Mouse (Mus musculus) myocyte (in vitro differentiated cells): ENCODE measurements at regions not wholly inside any gene's neighbourhood (a gene's known extent, or its start where the extent isn't known, plus 50 kb on each side); places are given as distances from the start of the nearest gene placed in this dataset.

Experiments used
- MAX ChIP-seq: IDR thresholded peaks from one replicate; pipeline ENCODE4 v1.6.1; 2011; ENCODE audit warnings: low read depth, mild to moderate bottlenecking, control low read depth
- POLR2A ChIP-seq: IDR thresholded peaks from one replicate; pipeline ENCODE4 v1.6.1; 2011; ENCODE audit warnings: low read depth, mild to moderate bottlenecking, control low read depth, moderate library complexity; ENCODE audit not compliant: insufficient read length
- USF1 ChIP-seq: IDR thresholded peaks from one replicate; pipeline ENCODE4 v1.6.1; 2011; ENCODE audit warnings: low read depth, mild to moderate bottlenecking, control low read depth, moderate library complexity

DNA sequence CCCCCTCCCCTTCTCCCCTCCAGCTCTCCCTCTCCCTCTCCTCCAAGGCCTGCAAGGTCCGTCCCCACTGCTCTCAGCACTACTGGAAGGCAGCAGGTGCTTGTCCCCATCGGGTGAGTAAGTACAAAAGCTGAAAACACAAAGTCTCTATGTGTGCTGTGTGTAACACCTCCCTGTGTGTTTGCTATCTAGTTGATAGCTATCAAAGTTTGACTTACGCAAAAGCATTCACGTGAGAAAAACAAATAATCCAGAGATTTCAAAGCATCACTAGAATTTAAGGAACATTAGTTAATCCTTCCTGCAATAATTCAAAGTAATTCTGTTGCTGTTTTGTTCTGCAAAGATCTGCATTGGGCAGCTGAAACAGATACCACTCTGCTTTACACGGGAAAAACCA is 156.5 kb downstream of the Ptger3 start:
- TF ChIP-seq MAX: no peak
- TF ChIP-seq POLR2A: no peak
- TF ChIP-seq USF1: no peak
